Mouse (Mus musculus): ENCODE measurements at regions not wholly inside any gene's neighbourhood (a gene's known extent, or its start where the extent isn't known, plus 50 kb on each side); places are given as distances from the start of the nearest gene placed in this dataset.

- no peak for DNase-seq (ENCODE audit: low read depth, low spot score)
These were observed 461.2 kb upstream of the Cited2 start for GRCm38 (mm10) chr10:17261825-17262205.

GRCm38 (mm10) chr10:17272646-17273045, 450.4 kb upstream of the Cited2 start:
- no peak for DNase-seq (ENCODE audit: low read depth, low spot score)

- DNase-seq (ENCODE audit: low read depth, low spot score) = no peak
These were observed 449.2 kb upstream of the Cited2 start for GRCm38 (mm10) chr10:17273855-17274254.

- no peak for DNase-seq (ENCODE audit: low read depth, low spot score)
These were observed 447.8 kb upstream of the Cited2 start for GRCm38 (mm10) chr10:17275214-17275613.

- DNase-seq (ENCODE audit: low read depth, low spot score) = no peak
These were observed 445.1 kb upstream of the Cited2 start for GRCm38 (mm10) chr10:17277911-17278310.

GRCm38 (mm10) chr10:17284858-17285257, 438.2 kb upstream of the Cited2 start:
- no peak for DNase-seq (ENCODE audit: low read depth, low spot score)

- no peak for DNase-seq (ENCODE audit: low read depth, low spot score)
These were observed 435.9 kb upstream of the Cited2 start for GRCm38 (mm10) chr10:17287141-17287540.

GRCm38 (mm10) chr10:17288231-17288630, 434.8 kb upstream of the Cited2 start:
- DNase-seq (ENCODE audit: low read depth, low spot score) = no peak

- no peak for DNase-seq (ENCODE audit: low read depth, low spot score)
These were observed 430.7 kb upstream of the Cited2 start for GRCm38 (mm10) chr10:17292331-17292730.

- no peak for DNase-seq (ENCODE audit: low read depth, low spot score)
These were observed 428.6 kb upstream of the Cited2 start for GRCm38 (mm10) chr10:17294440-17294839.

GRCm38 (mm10) chr10:17295157-17295556, 427.9 kb upstream of the Cited2 start:
- DNase-seq (ENCODE audit: low read depth, low spot score) = no peak

GRCm38 (mm10) chr10:17299600-17299999, 423.4 kb upstream of the Cited2 start:
- no peak for DNase-seq (ENCODE audit: low read depth, low spot score)

GRCm38 (mm10) chr10:17326724-17327123, 396.3 kb upstream of the Cited2 start:
- no peak for DNase-seq (ENCODE audit: low read depth, low spot score)

- DNase-seq (ENCODE audit: low read depth, low spot score) = no peak
These were observed 392.0 kb upstream of the Cited2 start for GRCm38 (mm10) chr10:17330904-17331606.

- DNase-seq (ENCODE audit: low read depth, low spot score) = no peak
These were observed 391.4 kb upstream of the Cited2 start for GRCm38 (mm10) chr10:17331607-17332008.

- DNase-seq (ENCODE audit: low read depth, low spot score) = no peak
These were observed 390.8 kb upstream of the Cited2 start for GRCm38 (mm10) chr10:17332025-17332767.

- DNase-seq (ENCODE audit: low read depth, low spot score) = no peak
These were observed 390.0 kb upstream of the Cited2 start for GRCm38 (mm10) chr10:17332986-17333385.

- no peak for DNase-seq (ENCODE audit: low read depth, low spot score)
These were observed 389.3 kb upstream of the Cited2 start for GRCm38 (mm10) chr10:17333676-17334075.

- DNase-seq (ENCODE audit: low read depth, low spot score) = no peak
These were observed 385.8 kb upstream of the Cited2 start for GRCm38 (mm10) chr10:17337217-17337616.

GRCm38 (mm10) chr10:17343829-17344228, 379.2 kb upstream of the Cited2 start:
- DNase-seq (ENCODE audit: low read depth, low spot score) = no peak

GRCm38 (mm10) chr10:17352202-17352994, 370.6 kb upstream of the Cited2 start:
- no peak for DNase-seq (ENCODE audit: low read depth, low spot score)

- no peak for DNase-seq (ENCODE audit: low read depth, low spot score)
These were observed 367.5 kb upstream of the Cited2 start for GRCm38 (mm10) chr10:17355476-17355875.

All from retina, adult 2 months (tissue).